Mouse (Mus musculus) lung, embryonic 14.5 days (tissue): Measurements from ENCODE around the gene Nptn. TPM values are rescaled to one million over a fixed set of nuclear protein-coding genes. Genes with fewer than 3 reads are reported as not detected.

Experiments
- ATAC-seq: fragments of 200-750 bp; cut with Nextera tagmentation; 2 replicates; pipeline ENCODE4 v1.8.0; 2017; ENCODE audit warnings: mild to moderate bottlenecking, moderate TSS enrichment, moderate library complexity; ENCODE audit not compliant: insufficient read depth
- DNase-seq: peaks from one replicate; pipeline ENCODE4 v3.0.0-alpha.2; 2015
- H3K27ac ChIP-seq: fragments of 300-500 bp; sonication (generic); 2 replicates; pipeline ENCODE4 v1.5.1; 2014; ENCODE audit warnings: low read depth, mild to moderate bottlenecking, moderate library complexity
- H3K27me3 ChIP-seq: fragments of 300-500 bp; sonication (generic); 2 replicates; pipeline ENCODE4 v1.6.1; 2014; ENCODE audit warnings: low read length, control low read depth; ENCODE audit not compliant: insufficient read depth
- H3K36me3 ChIP-seq: fragments of 300-500 bp; sonication (generic); 2 replicates; pipeline ENCODE4 v1.6.1; 2014; ENCODE audit warnings: control low read depth; ENCODE audit not compliant: insufficient read depth
- H3K4me1 ChIP-seq: fragments of 300-500 bp; sonication (generic); 2 replicates; pipeline ENCODE4 v1.6.1; 2014; ENCODE audit warnings: antibody characterized with exemption, control low read depth; ENCODE audit not compliant: insufficient read depth
- H3K4me2 ChIP-seq: fragments of 300-500 bp; sonication (generic); 2 replicates; pipeline ENCODE4 v1.6.1; 2014; ENCODE audit warnings: mild to moderate bottlenecking
- H3K4me3 ChIP-seq: fragments of 300-500 bp; sonication (generic); 2 replicates; pipeline ENCODE4 v1.5.1; 2014; ENCODE audit warnings: low read depth, low read length
- H3K9ac ChIP-seq: fragments of 300-500 bp; sonication (generic); 2 replicates; pipeline ENCODE4 v1.6.1; 2014
- H3K9me3 ChIP-seq: fragments of 300-500 bp; sonication (generic); 2 replicates; pipeline ENCODE4 v1.6.1; 2016; ENCODE audit warnings: low read depth, low read length, control low read depth
- CTCF ChIP-seq: IDR thresholded peaks from 2 replicates; pipeline ENCODE4 v1.5.1; 2016; ENCODE audit warnings: antibody characterized with exemption, low read depth
- WGBS: fragments of 180-500 bp; shearing (Covaris S2); extraction: QIAGEN DNeasy Blood & Tissue Kit; methylation state at CpG from one replicate; pipeline ENCODE4 v1.1.7; 2014; 5-methylcytosine and 5-hydroxymethylcytosine counted together
- polyA plus RNA-seq: library from polyadenylated mRNA; unstranded; fragments of >200 nt; fragmentation: Nextera tagmentation; extraction: Ambion mirVana; gene quantifications from 2 replicates; pipeline ENCODE4 v1.2.1, GENCODE M21; 2014

Gene Nptn
- polyA plus RNA-seq, 1 experiment from 2014 or later: 124 TPM

DNA sequence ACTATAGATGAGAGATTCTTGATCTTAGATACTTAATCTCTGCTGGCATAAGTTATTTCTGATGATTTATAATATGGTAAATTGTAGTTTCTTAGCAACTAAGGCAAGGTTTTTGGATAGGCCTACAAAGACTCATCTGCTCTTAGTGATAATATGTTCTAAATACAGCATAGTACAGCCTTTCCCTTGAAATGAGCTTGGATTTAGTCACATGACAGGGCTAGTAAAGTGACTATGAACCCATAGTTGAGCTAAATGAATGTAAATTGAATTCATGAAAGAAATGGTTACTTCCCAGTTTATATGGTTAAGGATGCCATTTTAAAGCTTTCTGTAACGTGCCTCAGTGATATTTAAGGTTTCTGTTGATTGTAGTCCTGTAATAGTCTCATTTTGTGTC is 2.3 kb downstream of the Nptn start:
- 82% methylated on average over 1 of the region's 1 CpGs for WGBS
- Histone ChIP-seq H3K4me3 (no peak overlapping the region), H3K9me3 (no peaks in the 10 kb centered on the region), H3K36me3 (0 out of 2 replicates have a peak, but pooled peaks cover 3% of the 10 kb centered on the region), H3K27ac (no peak overlapping the region), H3K27me3 (no peaks in the 10 kb centered on the region), H3K9ac (no peak overlapping the region), H3K4me1 (0 out of 2 replicates have a peak, but pooled peaks cover 8% of the 10 kb centered on the region), H3K4me2 (peak overlapping the region; percentile 35; the same call in 1 of the 2 replicates)
- ATAC-seq (no peak), DNase-seq (no peak)
- TF ChIP-seq CTCF: no peak

DNA sequence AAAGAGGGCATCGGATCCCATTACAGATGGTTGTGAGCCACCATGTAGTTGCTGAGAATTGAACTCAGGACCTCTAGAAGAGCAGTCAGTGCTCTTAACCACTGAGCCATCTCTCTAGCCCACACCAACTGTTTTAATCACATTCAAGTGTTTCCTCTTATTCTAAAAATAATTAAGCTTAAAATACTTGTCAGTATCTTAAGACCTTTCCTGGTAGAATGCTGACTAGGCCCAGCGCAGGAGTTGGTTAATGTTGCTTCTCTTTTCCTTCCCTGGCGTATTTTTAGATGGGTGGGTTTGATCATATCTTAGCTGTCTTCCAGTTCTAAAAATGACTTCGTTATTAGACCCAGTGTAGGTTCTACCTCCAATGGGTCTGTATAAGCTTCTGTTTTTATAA is 6.6 kb downstream of the Nptn start:
- Histone ChIP-seq H3K36me3 (0 out of 2 replicates have a peak, but pooled peaks cover 3% of the 10 kb centered on the region), H3K4me2 (no peak overlapping the region), H3K27me3 (no peaks in the 10 kb centered on the region), H3K27ac (no peak overlapping the region), H3K4me3 (no peak overlapping the region), H3K9me3 (no peaks in the 10 kb centered on the region), H3K4me1 (0 out of 2 replicates have a peak, but pooled peaks cover 3% of the 10 kb centered on the region), H3K9ac (no peak overlapping the region)
- 82% methylated on average over 4 of the region's 4 CpGs for WGBS
- ATAC-seq (no peak), DNase-seq (no peak)
- no peak for TF ChIP-seq CTCF

GRCm38 (mm10) chr9:58595313-58595712 is 13.3 kb downstream of the Nptn start:
- H3K36me3 ChIP-seq: no peaks in the 10 kb centered on the region
- ATAC-seq: no peak
- 94% methylated on average over 1 of the region's 1 CpGs for WGBS

GRCm38 (mm10) chr9:58613790-58614189 is 31.8 kb downstream of the Nptn start:
- WGBS: 75% methylated on average over 1 of the region's 1 CpGs

More at GRCm38 (mm10) chr9:58595313-58595712, 13.3 kb downstream of the Nptn start:
- Histone ChIP-seq H3K27me3 (no peaks in the 10 kb centered on the region), H3K4me3 (no peak overlapping the region), H3K9me3 (no peaks in the 10 kb centered on the region), H3K27ac (no peak overlapping the region), H3K9ac (no peak overlapping the region), H3K4me2 (no peak overlapping the region), H3K4me1 (no peaks in the 10 kb centered on the region)
- DNase-seq: no peak
- TF ChIP-seq CTCF: no peak

GRCm38 (mm10) chr9:58615064-58615938 is 33.3 kb downstream of the Nptn start:
- no peak overlapping the region for H3K4me3 ChIP-seq
- ATAC-seq: no peak
- no peaks in the 10 kb centered on the region for H3K36me3 ChIP-seq
- no peak for DNase-seq
- H3K4me2 ChIP-seq: no peak overlapping the region
- H3K9ac ChIP-seq: no peak overlapping the region
- H3K9me3 ChIP-seq: no peaks in the 10 kb centered on the region
- H3K27ac ChIP-seq: no peak overlapping the region
- H3K4me1 ChIP-seq: no peaks in the 10 kb centered on the region
- WGBS: 72% methylated on average over 3 of the region's 3 CpGs
- no peaks in the 10 kb centered on the region for H3K27me3 ChIP-seq
- 0 out of 2 replicates have a peak, but pooled peaks have one; percentile 7 for TF ChIP-seq CTCF

More at GRCm38 (mm10) chr9:58613790-58614189, 31.8 kb downstream of the Nptn start:
- H3K27me3 ChIP-seq: no peaks in the 10 kb centered on the region
- TF ChIP-seq CTCF: no peak
- H3K27ac ChIP-seq: no peak overlapping the region
- H3K36me3 ChIP-seq: no peaks in the 10 kb centered on the region
- H3K9me3 ChIP-seq: no peaks in the 10 kb centered on the region
- ATAC-seq: no peak
- no peak overlapping the region for H3K4me3 ChIP-seq
- H3K4me1 ChIP-seq: no peaks in the 10 kb centered on the region
- no peak overlapping the region for H3K9ac ChIP-seq
- no peak for DNase-seq
- no peak overlapping the region for H3K4me2 ChIP-seq

- no peak overlapping the region for H3K4me2 ChIP-seq
- DNase-seq (peak; percentile 49), ATAC-seq (no peak)
- TF ChIP-seq CTCF: no peak
- WGBS: 58% methylated on average over 1 of the region's 1 CpGs
- H3K27me3 ChIP-seq: no peaks in the 10 kb centered on the region
- peak overlapping the region; percentile 43; the same call in 1 of the 2 replicates for H3K27ac ChIP-seq
- H3K36me3 ChIP-seq: peaks cover 5% of the 10 kb centered on the region; the same call in 1 of the 2 replicates
- no peaks in the 10 kb centered on the region for H3K4me1 ChIP-seq
- no peak overlapping the region for H3K4me3 ChIP-seq
- H3K9me3 ChIP-seq: no peaks in the 10 kb centered on the region
- no peak overlapping the region for H3K9ac ChIP-seq
These were observed 41.0 kb downstream of the Nptn start for GRCm38 (mm10) chr9:58623009-58623408.

DNA sequence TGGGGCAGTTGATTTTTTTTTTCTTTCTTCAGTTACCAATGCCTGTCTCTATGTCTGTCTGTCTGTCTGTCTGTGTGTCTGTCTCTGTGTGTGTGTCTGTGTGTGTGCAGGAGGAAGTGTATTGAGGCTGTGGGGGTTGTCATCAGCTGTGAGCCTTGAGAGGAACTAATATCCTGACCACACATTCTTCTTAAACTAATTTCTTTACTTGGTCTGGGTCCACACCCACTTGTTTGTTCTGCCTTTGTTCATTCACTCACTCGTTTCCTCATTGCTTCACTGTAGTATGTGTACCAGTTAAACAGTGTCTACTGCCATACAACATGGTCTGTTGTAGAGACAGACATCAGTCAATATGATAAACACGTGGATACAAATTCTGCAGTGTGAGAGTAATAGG is 45.2 kb downstream of the Nptn start:
- H3K27ac ChIP-seq: no peak overlapping the region
- H3K4me3 ChIP-seq: no peak overlapping the region
- H3K4me1 ChIP-seq: no peaks in the 10 kb centered on the region
- no peak overlapping the region for H3K9ac ChIP-seq
- H3K4me2 ChIP-seq: no peak overlapping the region
- WGBS: 66% methylated on average over 2 of the region's 2 CpGs
- H3K27me3 ChIP-seq: no peaks in the 10 kb centered on the region
- no peaks in the 10 kb centered on the region for H3K9me3 ChIP-seq
- TF ChIP-seq CTCF: no peak
- ATAC-seq (no peak), DNase-seq (no peak)
- H3K36me3 ChIP-seq: peaks cover 28% of the 10 kb centered on the region
